Mouse (Mus musculus) hematopoietic stem cell, adult 5-6 weeks (primary cell): ENCODE results near the gene Mertk. TPM values are rescaled to one million over a fixed set of nuclear protein-coding genes. Genes with fewer than 3 reads are reported as not detected.

Experiments used
- ATAC-seq, 2 experiments: fragments of 125-278 bp in 1 of 2; replicated peaks in 1 of 2; 2 replicates each; pipeline ENCODE4 v1.8.0; 2016 to 2017; ENCODE audit warnings: inconsistent platforms in 2 of 2, mild to moderate bottlenecking in 2 of 2, moderate number of reproducible peaks in 2 of 2, low read depth in 1 of 2, moderate TSS enrichment in 1 of 2; ENCODE audit not compliant: low FRiP score in 2 of 2, poor library complexity in 2 of 2, severe bottlenecking in 2 of 2, insufficient read depth in 1 of 2, low TSS enrichment in 1 of 2
- total RNA-seq: library from RNA; stranded (forward); fragments of 172-1452, 232-1000 nt; gene quantifications from 2 replicates; pipeline ENCODE4 v1.2.3, GENCODE M21; 2017

Mertk gene
- total RNA-seq, 1 experiment from 2014 or later, result 0.69 TPM

DNA sequence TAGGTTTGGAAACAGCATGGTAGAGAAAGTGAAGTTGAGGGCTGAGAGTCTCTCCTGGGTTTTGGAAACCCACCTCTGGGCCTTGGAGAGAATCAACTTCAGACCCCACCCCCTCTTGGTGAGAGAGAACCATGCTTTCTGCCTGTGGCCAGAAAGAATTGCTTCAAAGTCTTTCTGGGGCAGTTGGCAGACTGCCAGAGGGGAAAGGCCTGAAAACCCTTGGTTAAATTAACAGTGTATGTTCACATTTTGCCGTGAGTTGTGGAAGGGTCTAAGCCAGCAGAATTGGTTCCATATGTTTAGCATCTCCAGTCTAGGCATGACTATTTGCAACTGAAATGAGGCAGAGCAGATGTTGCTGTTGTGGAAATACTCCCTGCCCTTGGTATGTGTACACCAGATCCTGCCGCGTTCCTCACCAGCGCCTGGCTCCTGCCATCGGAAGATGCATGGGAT, 14.8 kb downstream of the Mertk start:
- ATAC-seq, result no peak

DNA sequence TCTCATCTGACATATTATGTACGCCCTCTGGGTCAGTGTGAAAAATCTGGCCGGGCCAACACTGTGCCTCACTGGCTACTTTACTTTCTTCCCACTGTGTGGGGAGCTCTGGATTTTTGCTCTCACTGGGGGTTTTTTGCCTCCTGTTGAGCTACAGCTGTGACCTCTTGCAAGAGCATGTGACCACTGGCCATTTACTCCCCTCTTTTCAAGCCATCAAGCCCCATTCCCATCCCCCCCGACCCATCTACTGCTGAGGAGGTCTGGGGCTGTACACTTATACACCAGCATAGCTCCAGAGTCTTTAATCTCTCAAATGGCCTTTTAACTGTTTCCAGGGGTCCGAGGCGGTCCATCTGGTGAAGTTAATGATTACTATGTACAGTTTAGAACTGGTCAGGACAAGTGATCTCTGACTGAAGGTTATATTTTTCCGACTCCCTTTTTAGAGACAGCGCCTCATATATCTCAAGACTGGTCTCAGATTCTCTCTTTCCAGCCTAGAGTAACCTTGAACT, 16.0 kb downstream of the Mertk start:
- no peak for ATAC-seq

DNA sequence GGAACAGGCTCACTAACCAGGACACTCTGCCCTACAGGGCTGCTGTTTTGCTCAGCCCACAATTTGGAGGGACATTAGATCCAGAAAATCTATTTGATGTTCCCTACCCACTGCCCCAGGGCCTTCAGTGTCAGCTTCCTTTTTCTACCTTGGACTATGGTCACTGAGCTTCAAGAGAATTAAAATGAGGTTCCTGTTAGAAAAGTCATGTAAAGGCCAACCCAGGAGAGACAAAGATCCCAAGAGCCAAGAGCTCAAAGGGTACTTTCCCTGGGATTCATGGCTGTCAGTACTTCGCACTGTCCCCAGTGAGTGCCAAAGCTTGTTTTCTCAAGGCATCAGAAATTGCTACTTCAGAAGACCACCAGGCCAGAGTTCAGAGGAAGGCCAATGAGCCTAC, 17.2 kb downstream of the Mertk start:
- no peak for ATAC-seq

DNA sequence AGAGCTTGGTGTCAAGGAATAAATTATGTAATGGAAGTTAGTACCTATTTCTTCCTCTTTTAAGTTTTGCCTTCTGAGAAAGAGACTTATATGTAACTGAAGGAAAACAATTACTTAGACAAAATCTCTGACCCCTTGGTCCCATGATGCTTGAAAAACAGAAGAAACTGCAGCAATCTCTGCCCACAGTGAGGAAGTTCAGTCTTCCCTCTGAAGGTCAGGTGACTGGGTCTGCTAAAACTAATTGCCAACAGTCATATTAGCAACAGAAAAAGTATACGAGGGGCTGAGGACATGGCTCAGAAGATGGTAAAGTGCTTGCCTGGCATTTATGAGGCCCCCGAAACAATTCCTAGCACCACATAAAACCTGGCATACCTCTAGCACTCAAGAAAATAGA, 20.6 kb downstream of the Mertk start:
- no peak for ATAC-seq

DNA sequence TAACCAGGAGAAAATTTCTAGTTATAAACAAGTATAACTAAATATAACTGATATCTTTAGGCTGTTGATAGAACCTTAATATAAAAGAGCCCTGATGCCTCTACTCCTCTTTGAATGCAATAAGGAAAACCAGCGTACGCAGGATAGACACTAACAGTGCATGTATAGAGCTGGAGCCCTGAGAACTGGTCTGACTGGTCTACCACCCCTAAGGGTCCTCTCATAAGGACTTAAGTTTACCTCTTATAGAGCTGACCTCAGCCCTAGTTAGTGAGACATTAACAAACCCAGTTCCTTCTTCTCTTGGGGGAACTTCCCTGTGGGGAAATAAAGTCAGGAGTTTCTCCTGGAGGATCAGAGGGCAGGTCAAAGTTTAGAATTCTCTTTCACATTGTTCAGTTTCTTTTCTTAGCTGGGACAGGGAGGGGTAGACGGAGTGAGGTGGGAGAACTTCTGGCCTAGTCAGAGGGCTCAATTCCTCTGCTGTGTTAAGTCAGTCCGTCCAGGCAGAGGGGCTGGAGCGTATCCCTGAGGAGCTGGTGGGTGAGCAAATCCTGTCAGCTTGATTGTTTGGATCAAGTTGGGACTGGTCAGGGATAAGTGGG, 23.5 kb downstream of the Mertk start:
- ATAC-seq, result no peak

DNA sequence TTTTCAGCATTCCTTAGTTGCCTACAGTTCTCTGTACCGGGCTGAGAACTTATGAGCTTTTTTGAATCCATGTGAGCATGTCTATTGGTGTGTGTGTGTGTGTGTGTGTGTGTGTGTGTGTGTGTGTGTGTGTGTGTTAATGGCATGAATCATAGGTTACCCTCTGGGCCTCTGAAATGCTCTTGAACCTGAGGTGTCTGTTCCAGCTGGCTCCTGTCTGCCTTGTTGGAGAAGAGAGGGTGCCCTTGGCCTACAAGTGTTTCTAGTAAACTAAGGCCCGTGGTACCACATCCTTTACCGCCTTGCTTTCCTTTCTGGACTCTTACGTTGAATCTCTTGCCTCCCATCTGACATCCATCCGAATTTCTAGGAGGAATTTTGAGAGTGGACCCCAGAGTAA, 27.3 kb downstream of the Mertk start:
- ATAC-seq, result no peak

DNA sequence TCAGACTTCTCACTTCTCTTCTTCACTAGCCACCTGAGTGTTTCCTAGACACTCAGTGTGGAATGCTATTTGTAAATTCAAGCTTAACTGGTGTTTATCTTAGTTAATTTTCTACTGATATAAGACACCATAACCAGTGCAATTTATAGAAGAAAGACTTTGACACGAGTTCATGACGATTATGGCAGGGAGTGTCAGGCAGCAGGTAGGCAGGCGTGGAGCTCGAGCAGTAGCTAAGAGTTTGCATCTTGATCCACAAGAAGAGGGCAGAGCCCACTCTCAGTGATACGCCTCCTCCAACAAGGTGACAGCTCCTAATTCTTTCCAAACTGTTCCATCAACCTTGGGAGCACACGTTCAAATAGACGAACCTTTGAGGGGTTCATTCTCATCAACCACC, 27.9 kb downstream of the Mertk start:
- ATAC-seq, result no peak

DNA sequence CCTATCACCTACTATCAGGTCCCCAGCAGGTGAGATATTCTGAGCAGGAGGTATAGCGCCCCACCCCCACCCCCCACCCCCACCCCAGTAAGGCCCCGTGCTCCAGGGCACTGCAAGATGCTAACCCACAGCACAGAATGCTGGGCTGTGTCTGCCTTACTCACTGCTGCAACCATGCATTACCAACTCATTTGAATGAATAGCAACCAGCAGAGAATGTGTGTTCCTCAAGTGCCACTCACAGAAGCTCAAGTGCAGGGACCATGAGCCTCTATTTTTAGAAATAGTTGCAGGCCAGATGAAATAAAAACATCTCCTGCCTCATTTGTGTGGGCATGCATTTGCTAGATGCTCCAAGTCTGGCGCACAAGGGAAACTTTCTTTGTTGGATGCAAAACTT, 28.8 kb downstream of the Mertk start:
- ATAC-seq, result no peak

DNA sequence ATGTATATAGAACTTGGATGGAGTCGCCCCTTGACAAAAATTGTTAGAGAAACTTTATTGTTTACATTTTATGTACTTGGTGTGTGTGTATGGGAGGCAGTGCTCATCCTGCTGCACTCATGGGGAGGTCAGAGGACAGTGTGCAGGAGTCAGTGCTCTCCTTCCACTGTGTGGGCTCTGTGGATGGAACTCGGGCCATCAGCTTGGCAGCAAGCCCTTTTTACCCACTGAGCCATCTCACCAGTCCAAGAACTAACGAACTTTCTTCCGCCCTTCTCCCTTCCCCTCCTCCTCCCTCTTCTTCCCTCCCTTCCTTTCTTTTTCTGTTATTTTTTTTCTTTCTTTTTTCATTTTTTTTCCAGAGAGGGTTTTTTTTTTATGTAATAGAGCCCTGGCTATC, 29.3 kb downstream of the Mertk start:
- no peak for ATAC-seq

DNA sequence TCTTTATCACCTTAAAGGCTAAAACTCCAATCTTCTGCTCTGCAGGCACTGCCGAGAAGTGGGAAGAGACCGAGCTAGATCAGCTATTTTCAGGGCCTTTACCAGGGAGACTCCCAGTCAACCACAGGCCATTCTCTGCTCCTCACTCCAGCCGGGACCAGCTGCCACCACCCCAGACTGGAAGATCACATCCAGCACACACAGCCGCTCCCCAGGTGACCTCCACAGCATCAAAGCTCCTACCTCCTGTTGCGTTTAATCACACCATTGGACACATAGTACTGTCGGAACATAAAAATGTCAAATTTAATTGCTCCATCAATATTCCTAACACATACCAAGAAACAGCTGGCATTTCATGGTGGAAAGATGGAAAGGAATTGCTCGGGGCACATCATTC, 30.4 kb downstream of the Mertk start:
- no peak for ATAC-seq

DNA sequence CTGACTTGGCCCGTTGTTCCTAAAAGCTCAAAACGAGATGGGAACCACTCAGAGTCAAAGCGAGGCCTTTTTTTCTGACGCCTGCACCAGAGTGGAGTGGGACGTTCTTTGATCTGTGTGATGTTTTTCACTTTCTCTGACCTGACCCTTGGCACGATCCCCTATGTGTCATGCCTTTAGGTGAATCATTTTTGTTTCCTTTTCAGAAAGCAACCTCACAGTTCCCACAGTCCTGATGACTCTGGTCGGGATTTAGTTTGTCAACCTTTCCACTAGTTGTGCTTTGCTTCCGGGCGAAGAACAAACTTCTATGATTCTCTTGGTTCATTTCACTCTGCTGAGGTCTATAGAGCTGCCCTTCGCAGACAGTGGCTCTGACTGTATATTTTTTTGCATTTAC, 32.8 kb downstream of the Mertk start:
- no peak for ATAC-seq

DNA sequence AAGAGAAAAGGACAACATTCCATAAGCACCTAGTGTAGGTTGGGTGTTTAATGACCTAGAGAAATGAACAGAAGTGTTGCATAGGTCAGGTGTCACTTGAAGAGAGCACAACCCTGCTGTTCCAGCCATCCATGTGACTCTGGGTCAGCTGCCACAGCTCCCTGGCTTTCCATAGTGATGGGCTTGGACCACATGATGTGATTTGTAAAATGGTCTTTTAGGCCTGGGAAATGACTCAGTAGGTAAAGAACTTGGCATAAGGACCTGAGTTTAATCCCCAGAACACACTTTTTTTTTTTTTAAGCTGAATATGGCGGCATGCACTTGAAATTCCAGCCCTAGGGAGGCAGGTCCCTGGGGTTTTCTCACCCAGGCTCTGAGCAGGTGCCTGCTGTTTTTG, 33.2 kb downstream of the Mertk start:
- no peak for ATAC-seq

DNA sequence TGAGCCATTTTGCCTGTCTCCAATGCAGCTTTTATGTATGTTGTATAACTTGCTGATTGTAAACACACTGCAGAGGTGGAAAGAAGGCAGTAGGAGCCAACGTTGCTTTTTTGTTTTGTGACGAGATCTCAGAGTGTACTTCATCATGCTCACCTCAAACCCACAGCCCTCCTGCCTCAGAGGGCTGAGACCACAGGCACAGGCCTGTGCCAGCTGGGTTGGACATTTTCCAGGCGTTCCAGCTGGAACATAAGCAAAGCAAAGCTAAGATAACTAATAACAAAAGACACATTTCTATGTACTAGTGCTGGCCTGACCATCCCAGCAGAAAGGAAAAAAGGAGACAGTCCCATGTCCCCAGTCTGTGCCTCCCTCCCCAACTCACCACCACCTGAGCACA, 36.3 kb downstream of the Mertk start:
- no peak for ATAC-seq

DNA sequence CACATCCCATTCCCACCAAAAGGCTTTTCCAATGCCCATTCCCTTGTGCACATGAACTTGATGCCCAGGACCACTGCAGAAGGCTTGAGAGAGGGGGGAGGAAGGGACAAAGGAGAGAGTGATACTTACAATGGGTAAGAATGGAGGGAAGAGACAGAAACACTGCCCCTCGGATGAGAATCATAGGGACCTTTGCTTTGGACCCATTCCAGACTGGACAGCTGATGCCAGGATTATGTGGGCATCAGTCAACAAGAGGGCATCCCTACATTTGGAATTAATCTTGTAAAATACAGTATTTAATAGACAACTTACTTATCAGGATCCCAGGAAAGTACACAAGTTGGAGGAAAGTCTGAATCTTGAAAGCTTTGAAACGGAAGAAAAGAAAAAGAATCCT, 38.3 kb downstream of the Mertk start:
- ATAC-seq, result no peak

DNA sequence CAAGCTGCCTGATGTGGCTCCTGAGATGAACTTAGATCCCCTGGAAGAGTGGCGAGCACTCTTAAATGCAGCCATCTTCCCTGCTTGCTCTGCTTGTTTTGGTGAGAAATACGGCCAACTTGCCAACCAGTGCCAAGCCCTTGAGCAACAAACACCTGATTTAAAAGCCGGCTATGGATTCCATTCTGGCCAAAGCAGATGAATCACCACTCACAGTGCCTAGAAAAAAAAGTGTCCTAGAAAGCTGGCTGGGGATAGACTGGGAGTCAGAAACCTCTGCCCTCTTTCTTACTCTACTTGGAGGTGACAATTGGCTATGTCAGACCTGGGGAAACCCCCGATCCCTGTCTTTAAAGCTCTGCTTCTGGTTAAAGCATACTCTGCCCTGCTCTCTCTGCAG, 39.0 kb downstream of the Mertk start:
- no peak for ATAC-seq

DNA sequence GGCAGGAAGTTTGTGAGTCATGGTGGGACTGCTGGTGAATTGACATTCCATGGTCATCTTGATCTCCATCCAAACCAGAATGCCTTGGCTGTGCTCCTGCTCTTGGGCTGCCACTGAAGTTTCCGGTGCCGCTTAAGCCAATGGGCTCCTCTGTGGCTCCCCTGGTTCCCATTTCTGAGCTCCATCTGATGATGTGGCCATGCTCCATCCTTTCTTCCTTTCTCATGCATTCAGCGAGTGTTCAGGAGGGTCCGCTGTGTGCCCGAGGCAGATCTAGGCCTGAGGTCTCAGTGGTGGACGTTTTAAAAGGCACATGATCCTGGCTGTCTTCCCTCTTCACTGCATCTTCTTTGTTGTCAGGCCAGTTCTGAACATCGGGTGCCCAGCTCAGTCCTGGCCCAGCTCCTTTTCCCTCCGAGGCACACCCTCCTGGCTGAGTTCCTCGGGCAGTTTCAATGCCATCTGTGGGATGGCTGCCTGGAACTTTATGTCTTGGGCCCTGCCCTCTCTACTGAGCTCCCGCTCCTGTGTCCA, 40.0 kb downstream of the Mertk start:
- ATAC-seq, result no peak; a peak in 1 of 4 replicates

DNA sequence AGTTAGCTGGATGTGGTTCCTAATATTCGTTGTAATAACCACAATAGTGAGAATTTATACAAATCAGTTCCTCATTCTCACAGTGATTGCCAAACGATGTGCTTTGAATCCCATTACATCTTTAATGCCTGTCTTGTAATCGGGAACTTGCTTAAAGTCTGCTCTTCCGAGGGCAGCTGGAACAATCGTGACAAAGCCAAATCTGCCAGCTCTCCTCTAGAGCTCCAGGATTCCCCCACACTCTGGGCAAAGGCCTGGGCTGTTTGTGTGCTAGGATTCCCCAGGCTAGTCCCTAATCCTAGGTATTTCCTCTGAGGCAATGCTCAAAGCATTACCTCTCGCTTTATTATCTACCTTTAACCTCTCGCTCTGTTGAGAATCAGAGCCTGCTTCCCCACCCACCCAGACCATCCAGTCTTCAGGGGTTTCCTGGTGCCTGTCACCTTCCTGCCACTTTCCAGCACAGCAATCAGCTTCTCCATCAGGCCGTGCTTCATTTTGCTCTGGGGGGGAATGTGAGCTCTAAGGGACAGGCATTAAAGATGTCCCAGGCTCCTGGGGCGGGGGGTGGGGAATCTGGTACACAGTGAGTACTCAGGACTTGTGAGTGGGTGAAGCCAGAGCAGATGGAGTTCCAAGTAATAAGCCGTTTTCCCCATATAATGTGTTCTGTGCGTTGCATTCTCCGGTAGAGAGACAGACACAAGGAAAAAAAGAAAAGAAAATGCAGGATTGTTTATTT, 47.3 kb downstream of the Mertk start:
- no peak for ATAC-seq

DNA sequence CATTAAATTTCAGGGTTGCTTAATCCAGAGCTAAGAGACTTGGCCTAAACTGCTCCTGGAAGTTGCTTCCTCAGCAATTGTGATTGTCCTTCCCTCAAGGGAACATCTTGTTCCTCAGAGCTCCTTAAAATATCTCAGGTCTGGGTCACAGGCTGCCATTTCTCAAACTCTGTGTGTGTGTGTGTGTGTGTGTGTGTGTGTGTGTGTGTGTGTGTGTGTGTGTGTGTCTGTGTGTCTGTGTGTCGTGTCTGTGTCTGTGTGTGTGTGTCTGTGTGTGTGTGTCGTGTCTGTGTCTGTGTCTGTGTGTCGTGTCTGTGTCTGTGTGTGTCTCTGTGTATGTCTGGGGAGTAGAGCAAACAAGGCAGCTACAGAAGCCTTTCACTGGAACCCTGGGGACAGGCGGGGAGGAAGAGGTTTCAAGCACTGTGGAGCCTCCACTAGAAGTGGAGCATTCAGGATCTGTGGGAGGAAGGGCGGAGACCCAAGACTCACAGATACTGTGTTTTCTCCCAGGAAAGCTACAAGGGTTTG, 47.9 kb downstream of the Mertk start:
- ATAC-seq, result no peak
